In the genomic region with DNA sequence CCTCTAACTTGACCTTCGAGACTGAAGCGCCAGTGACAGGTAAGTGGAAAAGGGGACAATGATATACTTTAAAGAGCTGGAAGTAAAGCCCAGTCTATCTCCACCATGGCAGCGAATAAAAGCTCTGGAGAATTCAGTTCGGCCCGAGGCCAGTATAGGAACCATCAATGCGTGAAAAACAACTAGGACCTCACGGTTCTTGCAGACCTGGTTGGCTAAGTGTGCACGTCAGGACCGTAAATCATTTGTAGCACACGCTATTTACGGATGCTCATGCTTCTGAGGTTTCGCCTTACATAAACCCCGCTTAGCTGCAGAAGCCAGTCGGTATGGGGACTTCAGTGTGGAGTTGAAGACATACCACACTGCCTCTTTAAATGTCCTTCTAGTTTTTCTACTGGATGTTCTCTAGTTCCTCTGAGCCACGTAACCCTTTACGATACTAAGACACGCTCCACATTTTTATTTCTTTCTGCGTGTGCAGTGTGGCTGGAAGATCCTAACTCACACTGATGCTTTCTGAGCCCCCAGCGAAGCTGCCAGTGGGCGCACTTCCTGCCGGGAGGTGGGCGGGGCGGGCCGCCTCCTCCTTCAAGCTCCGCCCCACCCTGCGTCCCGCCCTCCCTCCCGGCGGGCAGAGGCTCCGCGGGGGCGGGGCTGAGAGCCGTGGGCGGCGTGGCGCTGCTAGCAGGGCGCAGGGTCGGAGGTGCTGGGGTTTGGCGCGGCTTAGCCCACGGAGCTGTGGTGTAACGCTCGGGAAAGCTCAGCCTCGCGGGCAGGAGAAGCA, we compare ENCODE assay signal across 1 mouse cellular context.
TF ChIP-seq lines count a peak whose summit lies in the region.

A gene (plus strand): TSS at position 660 of the 787 bp plus-strand sequence.

TF ChIP-seq in MEL, 35 proteins besides CTCF, POLR2A, EP300 and RAD21 (continued from another document):
- no peak for TF ChIP-seq JUND (IDR thresholded peaks at IDR 0.05; ENCODE audit: low read depth, low read length)
- TF ChIP-seq TCF12 (IDR thresholded peaks at IDR 0.05; ENCODE audit: low read depth, low read length): peak; percentile 50
- TF ChIP-seq HCFC1 (IDR thresholded peaks at IDR 0.05; ENCODE audit: low read depth, low read length): 0 out of 2 replicates have a peak, but pooled peaks have one; percentile 39
- no peak for TF ChIP-seq TAL1 (IDR thresholded peaks at IDR 0.05; ENCODE audit: low read length)
- peak; percentile 75 for TF ChIP-seq ELF1 (IDR thresholded peaks at IDR 0.05; ENCODE audit: low read depth, low read length)
- no peak for TF ChIP-seq POLR2AphosphoS5 (IDR thresholded peaks at IDR 0.05; ENCODE audit: borderline replicate concordance, low read depth, low read length)
- TF ChIP-seq MAFK (IDR thresholded peaks at IDR 0.05; ENCODE audit: borderline replicate concordance, low read depth, low read length): no peak
- peak; percentile 11; the same call in 1 of the 2 replicates for TF ChIP-seq NRF1 (IDR thresholded peaks at IDR 0.05; ENCODE audit: insufficient read depth, low read depth, low read length, poor library complexity, severe bottlenecking)
- TF ChIP-seq ZC3H11A (IDR thresholded peaks at IDR 0.05; ENCODE audit: low read depth, low read length): 0 out of 2 replicates have a peak, but pooled peaks have one; percentile 1
- no peak for TF ChIP-seq GATA1 (IDR thresholded peaks at IDR 0.05; ENCODE audit: low read depth, low read length)
- TF ChIP-seq ETS1 (IDR thresholded peaks at IDR 0.05; ENCODE audit: low read depth, low read length): no peak
- TF ChIP-seq MYC (IDR thresholded peaks at IDR 0.05; ENCODE audit: low read depth, low read length): peak; percentile 63
- TF ChIP-seq BHLHE40 (IDR thresholded peaks at IDR 0.05; ENCODE audit: borderline replicate concordance, low read depth, low read length): no peak
- no peak for TF ChIP-seq GABPA (IDR thresholded peaks at IDR 0.05; ENCODE audit: low read depth, low read length)
- TF ChIP-seq RCOR1 (IDR thresholded peaks at IDR 0.05; ENCODE audit: low read depth, low read length): no peak
- TF ChIP-seq ZMIZ1 (IDR thresholded peaks at IDR 0.05; ENCODE audit: low read depth, low read length): peak; percentile 94
- peak; percentile 90 for TF ChIP-seq POLR2AphosphoS2 (IDR thresholded peaks at IDR 0.05; ENCODE audit: low read length)
- no peak for TF ChIP-seq MEF2A (IDR thresholded peaks at IDR 0.05; ENCODE audit: extremely low read depth, insufficient replicate concordance, low read depth, low read length, poor library complexity, severe bottlenecking)
- TF ChIP-seq UBTF (IDR thresholded peaks at IDR 0.05; ENCODE audit: borderline replicate concordance, insufficient read depth, low read depth, low read length): no peak
- peak; percentile 71 for TF ChIP-seq SIN3A (IDR thresholded peaks at IDR 0.05; ENCODE audit: low read length)
- peak; percentile 88 for TF ChIP-seq NELFE (IDR thresholded peaks at IDR 0.05; ENCODE audit: low read depth, low read length)
- no peak for TF ChIP-seq USF2 (IDR thresholded peaks at IDR 0.05; ENCODE audit: borderline replicate concordance in 1 of 2, insufficient read depth in 1 of 2, low read depth in 1 of 2, low read length in 2 of 2)
- no peak for TF ChIP-seq KAT2A (conservative IDR thresholded peaks at IDR 0.05; ENCODE audit: low read depth, low read length)
